Mouse (Mus musculus) frontal cortex, postnatal 25 days (tissue): ENCODE measurements around the gene Gm17482.

Source experiments
- DNase-seq, 2 experiments: peaks; one replicate each; pipeline ENCODE4 v3.0.0; 2022; ENCODE audit warnings: low spot score in 2 of 2

Gene Gm17482

GRCm38 (mm10) chr6:115291823-115292222 is 64.7 kb downstream of the Gm17482 start:
- no peak for DNase-seq

- no peak for DNase-seq
These were observed 65.5 kb downstream of the Gm17482 start for GRCm38 (mm10) chr6:115292621-115293020.

- no peak for DNase-seq
These were observed 66.7 kb downstream of the Gm17482 start for GRCm38 (mm10) chr6:115293877-115294276.

- no peak for DNase-seq
These were observed 80.0 kb downstream of the Gm17482 start for GRCm38 (mm10) chr6:115307134-115307533.
